Mouse (Mus musculus): ENCODE data around the gene Smim5.

The Smim5 gene

DNA sequence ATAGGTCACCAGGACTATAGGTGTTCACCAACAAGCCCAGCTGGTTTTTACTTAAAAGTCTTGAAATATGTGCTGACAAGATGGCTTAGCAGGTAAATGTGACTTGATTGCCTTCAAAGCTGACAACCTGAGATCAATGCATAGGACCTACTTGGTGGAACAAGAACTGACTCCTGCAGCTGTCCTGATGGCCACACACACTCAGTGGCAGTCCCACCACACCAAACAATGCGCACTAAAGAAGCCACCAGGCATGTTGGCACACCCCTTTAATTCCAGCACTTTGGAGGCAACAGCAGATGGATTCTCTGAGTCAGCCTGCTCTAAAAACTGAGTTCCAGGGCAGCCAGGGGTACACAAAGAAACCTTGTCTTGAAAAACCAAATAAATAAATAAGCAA, 22.2 kb downstream of the Smim5 start:
- in situ Hi-C loops (cut with MboI, MseI): no loop called here

DNA sequence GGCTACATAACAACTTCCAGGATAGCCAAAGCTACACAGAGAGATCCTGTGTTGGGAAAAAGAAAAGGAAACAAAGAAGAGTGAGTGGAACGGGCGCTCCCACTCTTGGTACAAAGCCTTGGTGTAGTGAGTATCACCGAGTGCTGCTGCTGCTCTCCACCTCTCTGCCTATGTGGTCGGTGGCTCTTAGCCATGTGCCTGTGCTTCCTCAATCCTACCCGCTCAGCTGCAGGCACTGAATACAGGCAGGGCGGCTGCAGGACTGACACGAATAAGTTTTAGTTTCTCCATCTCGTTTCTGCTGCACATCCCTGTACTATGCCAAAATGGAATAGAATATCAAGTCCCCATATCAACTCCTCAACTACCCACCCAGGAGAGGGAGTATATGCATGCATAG, 29.3 kb downstream of the Smim5 start:
- in situ Hi-C loops (cut with MboI, MseI): no loop called here

DNA sequence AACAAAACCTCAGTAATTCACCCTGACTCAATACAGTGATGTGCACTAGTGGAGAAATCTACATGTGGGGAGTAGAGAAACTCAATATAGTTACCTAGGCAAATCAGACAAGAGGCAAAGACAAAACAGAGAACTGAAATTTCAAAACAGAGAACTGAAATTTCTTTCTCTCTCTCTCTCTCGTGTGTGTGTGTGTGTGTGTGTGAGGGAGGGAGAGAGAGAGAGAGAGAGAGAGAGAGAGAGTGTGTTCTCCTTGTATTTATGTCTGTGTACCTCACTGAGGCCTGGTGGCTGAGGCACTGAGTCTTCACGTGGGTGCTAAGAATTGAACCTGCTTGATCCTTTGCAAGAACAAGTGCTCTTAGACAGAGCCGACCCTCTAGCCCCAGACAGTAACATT, 30.1 kb downstream of the Smim5 start:
- in situ Hi-C loops (cut with MboI, MseI): no loop called here

DNA sequence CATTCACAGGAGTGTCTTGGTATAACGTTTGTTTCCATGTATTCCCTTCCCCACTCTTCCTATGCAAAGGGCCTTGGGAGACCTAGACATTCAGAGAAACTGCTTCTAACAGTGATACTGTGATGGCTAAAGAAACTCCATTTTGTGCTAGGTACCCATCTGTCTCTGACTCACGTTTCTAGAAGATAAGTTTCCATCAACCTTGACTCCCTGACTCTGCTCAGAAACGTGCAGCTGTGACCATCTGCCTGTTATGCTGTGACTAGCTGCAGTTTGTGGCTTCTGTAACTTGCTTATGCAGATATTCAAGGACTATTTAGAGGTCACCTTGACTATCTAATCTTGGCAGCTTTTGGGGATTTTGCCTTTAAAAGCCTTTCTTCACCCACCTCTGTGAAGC, 31.5 kb downstream of the Smim5 start:
- in situ Hi-C loops (cut with MboI, MseI): no loop called here

DNA sequence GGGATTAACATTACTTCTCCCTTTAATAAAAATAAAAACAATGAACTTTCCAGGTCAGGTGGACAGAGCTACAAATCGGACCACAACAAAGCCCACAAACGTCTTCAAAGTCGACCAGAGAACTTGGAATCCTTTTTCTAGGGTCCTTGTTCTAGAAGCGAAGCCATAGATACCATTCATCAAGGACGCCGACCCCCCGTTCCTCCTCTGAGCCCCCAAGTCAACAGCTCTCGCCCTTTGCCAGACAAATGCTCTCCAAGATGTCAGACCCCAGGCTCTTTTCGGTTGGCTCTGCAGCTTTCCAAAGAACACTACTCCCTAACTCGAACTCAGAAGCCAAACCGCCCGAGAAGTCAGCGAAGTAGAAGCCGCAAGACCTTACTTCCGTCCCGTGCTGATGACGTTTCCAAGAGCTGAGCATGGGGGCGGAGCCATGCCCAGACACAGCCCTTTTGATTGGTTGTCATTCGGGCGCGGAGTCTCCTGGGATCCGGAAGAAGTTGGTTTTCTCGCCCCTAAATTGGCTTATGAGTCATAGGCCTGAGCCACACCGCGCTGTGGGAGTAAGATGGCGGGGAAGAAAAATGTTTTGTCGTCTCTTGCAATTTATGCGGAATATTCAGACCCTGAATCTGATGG, 33.5 kb downstream of the Smim5 start, which contains the start of the genes Sap30bp and Recql5:
Gene Sap30bp, plus strand, starts transcription at position 175 of the 639 bp plus-strand sequence.
Gene Recql5, minus strand, starts transcription at position 370 of the 639 bp plus-strand sequence.
- in situ Hi-C loops (cut with MboI, MseI): no loop called here

DNA sequence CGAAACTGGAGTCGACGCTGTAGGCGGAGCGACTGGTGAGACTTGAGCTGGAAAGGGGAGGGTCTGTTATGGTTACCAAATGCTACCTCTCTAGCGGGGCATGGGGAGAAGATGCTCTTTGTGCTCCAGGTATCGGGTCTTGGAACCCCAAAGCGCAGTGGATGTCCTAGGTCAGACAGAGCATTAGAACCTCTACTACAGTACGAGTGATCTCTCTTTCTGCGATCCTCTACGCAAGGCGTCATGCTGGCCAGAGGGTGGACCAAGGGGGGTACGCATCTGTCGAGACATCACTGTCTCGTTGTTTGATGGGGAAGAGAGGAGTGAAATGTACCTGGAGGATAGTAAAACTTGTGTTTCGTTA, 34.0 kb downstream of the Smim5 start:
- in situ Hi-C loops (cut with MboI, MseI): no loop called here

DNA sequence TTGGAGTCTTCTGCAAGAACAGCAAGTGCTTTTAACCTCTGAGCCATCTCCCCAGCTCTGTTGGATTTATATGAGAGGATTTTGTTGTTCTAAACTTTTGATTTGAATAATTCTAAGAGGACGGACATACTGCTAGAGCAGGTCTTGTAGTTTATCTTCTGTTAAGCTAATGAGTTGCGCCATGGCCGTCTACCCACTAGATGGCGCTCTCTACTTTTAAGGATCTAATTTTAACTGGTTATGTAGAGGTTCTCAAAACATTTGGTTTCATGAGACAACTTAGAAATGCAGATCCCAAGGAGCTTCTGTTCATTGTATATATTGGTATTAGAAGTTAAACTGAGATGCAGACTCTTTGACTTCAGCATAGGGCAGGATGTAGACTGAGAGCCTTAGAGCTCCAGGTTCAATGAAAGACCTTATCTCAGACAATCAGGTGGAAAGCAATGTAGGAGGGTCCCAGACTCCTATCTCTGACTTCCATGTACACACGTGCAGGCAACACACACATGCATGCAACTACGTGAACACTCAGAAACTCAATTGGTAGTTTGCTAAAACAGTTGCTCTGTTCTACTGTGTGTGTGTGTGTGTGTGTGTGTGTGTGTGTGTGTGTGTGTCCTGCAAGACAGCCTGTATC, 40.0 kb downstream of the Smim5 start:
- in situ Hi-C loops (cut with MboI, MseI): loop anchor here (5.0 kb wide), 1 partner anchor 62 kb away; no protein-coding TSS in a partner anchor

DNA sequence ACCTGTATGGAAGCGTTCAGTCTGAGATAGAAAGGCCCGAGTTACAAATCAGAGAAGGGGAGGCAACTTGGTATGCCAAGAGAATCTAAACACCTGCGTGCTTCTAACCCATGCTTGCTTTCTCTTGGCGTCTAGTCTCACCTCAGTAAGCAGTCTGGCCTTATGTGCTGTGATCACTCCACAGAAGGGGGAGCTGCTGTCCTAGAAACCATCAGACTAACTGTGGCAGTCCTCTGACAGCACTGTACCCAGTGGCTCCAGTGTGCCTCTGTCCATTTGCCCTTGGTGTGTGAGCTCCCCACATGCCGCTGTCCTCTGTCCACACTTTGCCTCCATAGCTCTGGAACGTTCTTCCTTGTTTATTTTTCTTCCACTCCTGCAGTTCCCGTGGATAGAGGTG, 42.2 kb downstream of the Smim5 start:
- in situ Hi-C loops (cut with MboI, MseI): loop anchor here (5.0 kb wide), 1 partner anchor 60 kb away; no protein-coding TSS in a partner anchor

DNA sequence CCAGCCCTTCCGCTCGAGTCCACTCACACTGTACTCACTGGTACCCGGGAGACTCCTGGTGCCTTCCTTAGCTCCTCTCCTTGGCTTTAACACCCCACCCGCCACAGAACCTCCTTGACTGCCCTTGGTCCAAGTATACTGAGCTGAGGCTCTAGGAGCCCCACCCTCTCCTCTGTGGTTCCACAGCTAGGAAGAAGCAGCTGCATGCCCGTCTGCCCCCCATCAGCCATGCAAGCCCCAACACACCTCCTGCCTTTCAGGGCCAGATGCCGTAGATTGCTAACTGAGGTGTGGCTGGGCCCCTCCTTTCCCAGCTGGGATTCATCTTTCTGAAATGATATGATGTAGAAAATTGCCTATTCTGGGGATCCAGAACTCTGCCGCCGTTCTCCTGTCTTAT, 45.5 kb downstream of the Smim5 start:
- in situ Hi-C loops (cut with MboI, MseI): no loop called here

DNA sequence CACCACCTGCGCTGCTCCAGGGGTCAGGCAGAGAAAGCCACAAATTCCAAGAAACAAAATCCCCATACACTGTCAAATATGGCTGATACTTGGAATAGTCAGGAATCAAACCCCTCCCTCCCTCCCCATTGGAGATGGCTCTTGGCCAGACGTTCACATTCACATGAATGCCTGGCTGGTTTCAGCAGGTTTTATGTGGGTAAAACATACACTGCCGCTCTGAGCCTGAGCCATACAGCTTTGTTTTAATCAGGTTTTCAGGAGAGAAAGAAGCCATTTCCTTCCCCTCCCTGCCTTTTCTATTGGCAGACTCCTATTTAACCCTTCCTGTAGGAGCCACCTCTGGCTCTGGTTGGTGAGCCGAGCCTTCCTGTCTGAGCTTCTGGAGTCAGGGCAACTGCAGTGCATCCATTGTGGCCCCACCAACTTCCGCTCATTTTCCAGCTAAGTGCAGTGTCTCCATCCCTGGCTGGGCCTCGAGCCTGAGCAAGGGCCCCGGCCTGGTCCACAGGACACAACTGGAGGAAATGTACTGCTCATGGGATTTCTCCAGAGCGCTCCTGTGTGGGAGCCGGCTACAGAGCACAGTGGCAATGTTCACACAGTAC, 46.6 kb downstream of the Smim5 start:
- in situ Hi-C loops (cut with MboI, MseI): no loop called here

DNA sequence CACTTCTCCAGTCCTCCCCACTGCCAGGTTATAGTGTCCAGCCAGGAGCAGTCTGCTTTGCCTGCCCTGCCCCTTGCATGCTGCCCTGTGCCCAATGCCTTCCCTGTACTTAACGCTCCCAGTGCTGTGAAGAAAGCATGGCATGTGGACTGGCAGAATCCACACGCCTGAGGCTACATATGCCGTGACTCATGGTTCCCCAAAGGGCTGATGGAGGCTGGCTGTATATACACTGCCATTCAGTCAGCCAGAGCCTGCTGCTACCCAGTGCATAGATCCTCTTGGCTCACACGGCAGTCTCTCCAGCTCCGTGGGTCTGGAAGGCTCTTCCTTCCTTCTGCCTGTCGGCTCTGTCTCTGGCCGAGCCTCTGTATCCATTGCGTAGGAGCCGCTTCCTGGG, 48.5 kb downstream of the Smim5 start:
- in situ Hi-C loops (cut with MboI, MseI): no loop called here

DNA sequence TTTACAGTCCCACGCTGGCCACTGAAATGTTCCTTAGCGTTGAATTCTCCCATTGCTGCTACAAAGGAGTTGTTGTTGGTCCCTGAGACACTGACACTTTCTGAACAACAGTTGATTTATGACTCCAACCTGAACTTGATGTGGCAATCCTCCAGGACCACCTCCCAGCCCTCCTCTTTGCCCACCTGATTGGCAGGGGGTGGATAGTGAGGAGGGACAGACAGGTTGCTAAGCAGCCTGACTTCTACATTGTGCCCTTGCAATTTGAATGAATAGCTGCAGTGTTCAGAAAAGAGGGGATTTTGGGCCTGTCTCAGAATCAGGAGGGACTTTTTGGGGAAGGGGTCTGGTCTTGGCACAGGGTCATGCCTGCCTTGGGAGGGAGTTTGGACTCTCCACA, 51.0 kb downstream of the Smim5 start:
- in situ Hi-C loops (cut with MboI, MseI): no loop called here

DNA sequence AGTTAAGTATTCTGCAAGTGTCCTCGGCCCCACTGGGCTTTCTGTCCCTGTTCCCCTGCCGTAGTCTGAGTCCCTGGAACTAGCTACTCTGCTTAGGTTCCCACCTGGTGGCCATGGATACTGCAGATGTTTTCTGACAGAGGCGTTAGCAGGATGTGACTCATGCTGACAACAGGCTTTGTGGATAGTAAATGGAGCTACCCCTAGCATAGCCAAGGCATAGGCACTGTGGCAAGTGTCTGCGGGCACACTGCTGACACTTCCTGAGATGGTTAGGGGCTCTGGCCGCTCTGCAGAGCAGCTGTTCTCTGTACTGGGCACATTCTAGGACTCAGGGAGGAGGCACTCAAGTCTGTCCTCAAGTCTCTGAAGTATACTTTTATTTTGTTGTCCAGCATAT, 54.9 kb downstream of the Smim5 start:
- in situ Hi-C loops (cut with MboI, MseI): no loop called here

DNA sequence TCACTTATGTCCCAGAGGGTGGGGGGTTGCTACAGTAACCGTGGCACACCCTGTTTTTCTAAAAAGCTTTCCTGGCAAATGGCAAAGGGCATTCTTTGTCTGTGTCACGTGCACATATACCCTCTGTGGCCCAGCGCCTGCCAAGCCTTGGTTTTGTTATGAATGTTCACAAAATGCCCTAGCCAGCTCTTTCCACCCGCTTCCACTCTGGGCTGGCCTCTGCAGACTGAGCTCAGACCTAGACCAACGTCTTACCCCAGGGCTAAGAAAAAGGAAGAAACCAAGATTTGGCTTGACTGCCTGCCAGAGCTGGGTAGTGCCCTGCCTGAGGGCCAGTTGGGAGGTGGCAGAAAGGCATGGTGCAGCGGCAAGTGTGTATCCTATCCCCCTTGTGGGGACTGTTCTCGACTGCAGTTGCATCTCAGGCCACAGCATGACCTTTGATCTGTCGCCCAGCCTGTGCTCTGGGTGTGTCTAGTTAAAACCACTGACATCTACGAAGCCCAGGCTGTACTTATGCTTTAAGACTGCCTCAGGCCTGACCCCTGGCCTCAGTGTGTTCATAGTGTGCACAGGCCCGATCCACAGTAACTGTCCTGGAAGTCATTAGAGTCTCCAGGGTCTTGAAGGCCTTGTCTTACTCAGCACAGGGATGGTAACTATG, 55.6 kb downstream of the Smim5 start:
- in situ Hi-C loops (cut with MboI, MseI): no loop called here
